Mouse (Mus musculus) bone marrow, adult 2 months (tissue): ENCODE results near the gene Ccdc154.

ENCODE experiments used
- CTCF ChIP-seq: fragments of 200-500 bp; IDR thresholded peaks from 2 replicates; pipeline ENCODE4 v1.5.1; 2011; ENCODE audit warnings: low read length, control low read depth; ENCODE audit not compliant: control insufficient read depth, insufficient read depth
- POLR2A ChIP-seq: fragments of 200-500 bp; IDR thresholded peaks from 2 replicates; pipeline ENCODE4 v1.6.1; 2011; ENCODE audit warnings: low read depth, mild to moderate bottlenecking, control low read depth, low read length, borderline replicate concordance; ENCODE audit not compliant: control insufficient read depth

- peak; percentile 60; the same call in 1 of the 2 replicates for TF ChIP-seq POLR2A
- TF ChIP-seq CTCF = no peak
Observed at GRCm38 (mm10) chr17:25115664-25116432, 46.4 kb upstream of the Ccdc154 start, which contains the start of gene Telo2.
